Mouse (Mus musculus) neural tube, embryonic 10.5 days (tissue): ENCODE measurements around the gene Nts.
A peak's percentile ranks its signal among the peaks of the same experiment; 100 is the strongest.
"Not testable (repeated sequence)": the region's sequence is repeated elsewhere in the genome, so short reads cannot be mapped to it uniquely, and the experiment has no call there.

Experiments
- DNase-seq: peaks from one replicate; pipeline ENCODE4 v3.0.0-alpha.2; 2017; ENCODE audit warnings: low spot score; ENCODE audit errors: extremely low spot score

The Nts gene

DNA sequence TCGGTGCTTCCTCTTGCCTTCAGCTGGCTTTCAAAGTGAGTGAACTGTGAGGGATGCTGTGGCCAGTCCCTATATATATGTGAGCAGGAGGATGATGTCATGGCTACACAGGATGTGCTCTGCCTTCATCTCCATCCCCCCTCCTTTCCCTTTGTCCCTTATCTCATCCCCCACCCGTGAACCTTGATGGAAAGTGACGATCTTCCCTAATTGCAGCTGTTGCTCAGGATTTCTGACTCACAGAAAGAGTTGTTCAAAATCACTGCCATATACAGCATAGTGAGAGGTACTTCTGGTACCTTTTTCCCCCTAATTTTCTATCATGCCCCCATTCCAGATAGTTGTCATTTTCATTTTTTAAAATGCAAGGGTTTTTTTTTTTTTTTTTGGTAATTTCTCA lies at the start of gene Nts:
Gene Nts (minus strand): TSS at position 101 of the 400 bp plus-strand sequence.
- no peak for DNase-seq

- no peak for DNase-seq
Measured at GRCm38 (mm10) chr10:102527901-102528300, 37.6 kb upstream of the Nts start.

DNA sequence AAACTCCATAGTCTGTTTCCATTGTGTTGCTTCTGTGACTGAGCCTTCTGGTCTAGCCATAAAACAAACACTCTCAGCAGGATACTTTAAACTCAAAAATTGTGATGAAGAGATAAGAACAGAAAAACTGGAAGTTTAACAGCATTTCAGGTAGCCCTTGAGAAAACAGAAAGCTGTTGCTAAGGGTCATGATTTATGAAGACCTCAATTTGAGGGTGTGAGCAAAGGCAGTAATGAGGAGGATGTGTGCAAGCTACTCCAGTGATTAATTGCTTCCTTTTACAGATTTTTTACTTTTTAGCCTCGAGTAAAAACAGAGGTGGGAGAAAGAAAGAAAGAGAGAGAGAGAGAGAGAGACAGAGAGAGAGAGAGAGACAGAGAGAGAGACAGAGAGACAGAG lies 23.9 kb upstream of the Nts start:
- no peak for DNase-seq

GRCm38 (mm10) chr10:102511807-102512461 lies 21.6 kb upstream of the Nts start, which contains the start of gene Rassf9:
Gene Rassf9 (plus strand): TSS chr10:102512222.
- peak; percentile 27 for DNase-seq

DNA sequence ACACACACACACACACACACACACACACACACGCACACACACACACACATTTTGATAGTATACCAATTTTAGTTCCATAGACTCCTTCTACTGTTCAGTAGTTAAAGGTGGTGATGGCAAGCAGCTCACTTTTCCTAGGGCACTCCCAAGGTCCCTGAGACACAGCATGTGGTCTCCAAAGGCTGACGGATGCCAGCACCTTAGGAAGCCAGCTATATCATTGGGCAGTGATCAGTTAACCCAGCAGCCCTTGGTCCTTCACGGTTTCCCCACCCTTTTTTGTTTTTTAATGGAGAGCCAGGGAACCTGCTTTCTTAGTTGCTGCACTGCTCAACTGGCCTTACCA lies 21.1 kb upstream of the Nts start:
- no peak for DNase-seq

- no peak for DNase-seq
Measured at GRCm38 (mm10) chr10:102507386-102507785, 17.1 kb upstream of the Nts start.

GRCm38 (mm10) chr10:102498754-102499153 lies 8.5 kb upstream of the Nts start:
- no peak for DNase-seq

GRCm38 (mm10) chr10:102491792-102492191 lies 1.5 kb upstream of the Nts start:
- peak; percentile 34 for DNase-seq

DNA sequence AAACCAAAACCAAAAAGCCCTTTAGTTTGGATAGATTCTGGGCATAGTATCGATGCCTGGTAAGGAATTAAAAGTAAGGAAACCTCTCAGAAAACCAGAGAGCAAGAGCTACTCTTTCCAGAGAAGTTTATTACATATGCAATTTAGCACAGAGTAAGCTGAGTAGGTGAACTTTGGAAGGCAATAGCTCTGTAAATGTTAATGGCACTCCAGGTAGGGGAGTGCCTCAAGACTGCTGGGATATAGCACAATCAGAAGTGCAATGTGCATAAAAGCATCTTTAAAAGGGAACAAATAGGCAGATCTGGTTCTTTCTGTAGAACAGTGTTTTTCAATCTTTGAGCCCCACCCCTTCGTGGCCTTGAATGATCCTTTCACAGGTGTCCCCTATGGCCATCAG lies 20.9 kb downstream of the Nts start:
- DNase-seq = no peak

DNA sequence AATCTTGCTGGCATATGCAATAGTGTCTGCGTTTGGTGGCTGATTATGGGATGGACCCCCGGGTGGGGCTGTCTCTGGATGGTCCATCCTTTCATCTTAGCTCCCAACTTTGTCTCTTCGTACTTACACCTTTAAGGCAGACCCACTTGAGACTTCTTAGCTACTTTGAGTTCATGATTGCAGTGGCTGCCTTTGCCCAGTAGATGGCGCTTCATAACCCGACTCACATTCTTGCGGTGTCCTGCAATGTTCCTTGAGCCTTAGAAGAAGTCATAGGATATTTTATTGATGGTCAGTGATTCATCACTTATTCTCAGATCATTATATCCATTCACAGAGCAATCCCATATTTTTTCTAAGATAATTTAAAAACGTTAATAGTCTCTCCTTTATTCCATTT lies 38.5 kb downstream of the Nts start:
- DNase-seq = peak; percentile 56

DNA sequence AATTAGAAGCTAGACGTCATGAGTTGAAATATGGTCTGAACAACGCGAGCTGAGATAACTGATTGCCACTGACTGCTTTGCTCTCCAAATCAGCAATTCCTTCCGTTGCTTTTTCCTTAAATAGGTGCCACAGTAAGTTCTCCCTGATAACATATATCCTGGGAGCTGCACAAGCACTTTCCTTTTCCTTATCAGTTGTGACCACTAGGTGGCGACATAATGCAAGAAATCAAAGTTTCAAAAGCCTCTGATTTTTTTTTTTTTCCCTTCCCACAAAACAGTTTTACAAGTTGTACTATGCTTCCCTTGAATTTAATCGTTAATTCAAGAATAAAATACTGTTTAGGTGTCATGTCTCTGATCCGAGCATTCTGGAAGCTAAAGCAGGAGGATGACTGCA lies 40.8 kb downstream of the Nts start:
- DNase-seq = peak; percentile 36

GRCm38 (mm10) chr10:102444912-102445556 lies 45.3 kb downstream of the Nts start:
- DNase-seq = no peak

DNA sequence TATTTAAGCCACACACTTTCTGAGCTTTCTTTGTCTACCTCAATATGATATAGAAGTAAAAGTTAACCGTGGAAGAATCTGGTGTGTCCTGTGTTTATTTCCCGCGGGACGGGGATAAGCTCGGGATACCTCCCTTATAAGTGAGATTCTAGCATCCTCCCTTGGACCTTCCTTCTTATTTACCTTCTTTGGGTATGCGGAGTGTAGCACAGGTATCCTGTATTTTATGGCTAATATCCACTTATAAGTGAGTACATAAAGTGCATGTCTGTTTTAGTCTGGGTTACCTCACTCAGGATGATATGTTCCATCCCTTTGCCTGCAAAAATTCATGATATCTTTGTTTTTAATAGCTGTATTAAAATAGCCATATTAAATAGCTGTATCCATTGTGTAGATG lies 54.8 kb downstream of the Nts start:
- DNase-seq = not testable (repeated sequence)

GRCm38 (mm10) chr10:102435048-102435447 lies 55.2 kb downstream of the Nts start:
- DNase-seq = peak; percentile 36
